Comparison of ENCODE assay signal across 24 mouse cellular contexts in the genomic region with DNA sequence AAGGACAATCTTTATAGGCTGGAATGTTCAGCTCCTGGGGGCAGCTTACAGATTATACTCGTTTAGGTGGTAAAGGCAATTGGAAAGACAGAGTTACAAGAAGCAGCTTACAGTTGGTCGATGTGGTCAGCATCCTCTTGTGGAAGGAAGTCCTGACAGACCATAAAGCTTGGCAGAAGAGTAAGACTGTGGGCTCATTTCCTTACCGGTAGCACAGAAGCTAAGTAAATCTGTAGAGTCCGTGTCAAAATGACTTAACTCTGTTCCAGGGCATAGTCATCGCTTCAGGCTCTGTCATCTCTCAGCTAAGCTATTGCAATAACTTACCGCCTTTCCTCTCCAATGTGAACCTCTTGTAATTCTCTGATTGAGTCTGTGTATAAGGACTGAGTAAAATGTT.
"Had no signal": no experiment of that assay in that cellular context is flagged by ENCODE, and none has a peak within 500 bp of the region (broad histone marks: within the 10 kb centered on the region; RNA-seq: fewer than 3 reads in every experiment).

No protein-coding gene starts in this region.

- H3K4me1 ChIP-seq: heart, embryonic 10.5 days; heart, embryonic 12.5 days; hindbrain, embryonic 13.5 days; hindbrain, embryonic 15.5 days; kidney, embryonic 15.5 days; limb, embryonic 15.5 days; liver, embryonic 12.5 days had no signal

- H3K9ac ChIP-seq: heart, embryonic 12.5 days; hindbrain, embryonic 13.5 days; hindbrain, embryonic 15.5 days; kidney, embryonic 15.5 days; limb, embryonic 13.5 days; limb, embryonic 15.5 days; liver, embryonic 12.5 days had no signal

- H3K9me3 ChIP-seq: heart, embryonic 10.5 days; heart, embryonic 12.5 days; hindbrain, embryonic 13.5 days; hindbrain, embryonic 15.5 days; kidney, embryonic 15.5 days; limb, embryonic 13.5 days; limb, embryonic 15.5 days; liver, embryonic 12.5 days had no signal

- H3K27ac ChIP-seq: heart, embryonic 10.5 days; hindbrain, embryonic 13.5 days; hindbrain, embryonic 15.5 days; hindbrain, postnatal 0 days; kidney, embryonic 15.5 days; kidney, postnatal 0 days; limb, embryonic 13.5 days; limb, embryonic 15.5 days; liver, embryonic 12.5 days had no signal

- H3K4me3 ChIP-seq: heart, embryonic 10.5 days; heart, embryonic 12.5 days; hindbrain, embryonic 13.5 days; hindbrain, embryonic 15.5 days; kidney, embryonic 15.5 days; limb, embryonic 13.5 days; limb, embryonic 15.5 days; liver, embryonic 12.5 days had no signal

- DNase-seq: gastrocnemius, postnatal 14 days; gastrocnemius, postnatal 36 days; heart, adult 18-20 months; heart, postnatal 10 days; heart, postnatal 4 days; kidney, adult 11 months; kidney, adult 2 months; kidney, adult 9 months; kidney, postnatal 14 days; kidney, postnatal 36 days; layer of hippocampus, adult 9-11 months; layer of hippocampus, postnatal 36 days; left cerebral cortex, postnatal 4 days had no signal

- ATAC-seq: hindbrain, postnatal 0 days; intestine, embryonic 16.5 days; liver, embryonic 12.5 days had no signal

- H3K36me3 ChIP-seq: heart, embryonic 10.5 days; heart, embryonic 12.5 days; hindbrain, embryonic 13.5 days; hindbrain, embryonic 15.5 days; kidney, embryonic 15.5 days; limb, embryonic 13.5 days; limb, embryonic 15.5 days; liver, embryonic 12.5 days had no signal

- H3K27me3 ChIP-seq: heart, embryonic 12.5 days; hindbrain, embryonic 13.5 days; hindbrain, embryonic 15.5 days; kidney, embryonic 15.5 days; limb, embryonic 13.5 days; limb, embryonic 15.5 days; liver, embryonic 12.5 days had no signal

- H3K4me2 ChIP-seq: heart, embryonic 12.5 days; hindbrain, embryonic 13.5 days; hindbrain, embryonic 15.5 days; kidney, embryonic 15.5 days; limb, embryonic 13.5 days; limb, embryonic 15.5 days; liver, embryonic 12.5 days had no signal
